Mouse (Mus musculus) activated CD4-positive, CD25-positive, alpha-beta regulatory T cell (primary cell): ENCODE measurements around the gene Ccdc162. TPM values are rescaled to one million over a fixed set of nuclear protein-coding genes. Genes with fewer than 3 reads are reported as not detected.

Experiments
- polyA plus RNA-seq, 2 experiments: library from polyadenylated mRNA; unstranded; fragments of 100-300 nt; shearing (Covaris generic); gene quantifications; one replicate each; pipeline ENCODE4 v1.2.1; 2017

Ccdc162 gene
- polyA plus RNA-seq = 1 to 10 TPM in 1 of 2 experiments, under 1 TPM in 1; 0.11 to 1.1 TPM

DNA sequence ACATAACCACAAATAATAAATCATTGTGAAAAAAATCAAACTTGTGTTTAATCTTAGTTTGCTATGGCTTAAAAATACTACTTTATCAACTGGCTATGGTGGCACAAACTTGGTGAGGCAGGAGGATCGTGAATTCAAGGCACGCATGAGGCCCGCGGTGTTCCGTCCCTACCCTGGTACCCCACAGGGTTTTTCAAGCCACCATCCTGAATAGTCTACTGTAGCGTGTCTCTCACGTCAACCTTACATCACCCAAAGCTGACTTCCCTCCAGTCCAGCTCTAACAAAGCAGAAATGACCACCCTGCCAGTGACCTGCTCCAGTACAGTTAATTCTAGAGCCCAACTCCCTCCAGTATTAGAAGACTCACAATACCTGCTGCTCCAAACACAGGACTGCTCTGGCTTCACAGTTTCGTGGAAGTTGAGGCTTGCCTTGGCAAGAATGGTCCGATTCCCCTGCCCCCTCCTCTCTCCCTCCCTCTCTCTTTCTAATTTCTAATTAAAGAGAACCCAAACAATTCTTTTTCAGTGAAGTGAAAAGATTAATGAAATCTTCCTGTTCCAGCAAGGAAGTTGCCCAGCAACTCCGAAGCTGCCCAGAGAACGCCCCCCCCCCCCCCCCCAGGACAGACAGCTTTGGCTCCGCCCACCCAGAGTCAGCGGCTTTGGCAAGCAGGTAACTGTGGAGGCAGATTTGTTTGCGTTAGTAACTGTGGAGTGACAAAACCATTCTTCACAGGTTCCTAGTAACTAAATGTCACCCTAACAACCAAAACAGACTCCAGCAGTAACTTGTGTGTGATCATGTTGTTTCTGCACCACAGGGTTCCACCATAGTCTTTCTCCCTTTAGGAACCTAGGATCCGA is at the start of gene Ccdc162:
TSS of gene Ccdc162 (minus strand) at position 606 of the 869 bp plus-strand sequence.

GRCm38 (mm10) chr10:41518981-41519618 is 197.3 kb downstream of the Ccdc162 start, which contains the start of gene Cd164:
Gene Cd164, plus strand, starts transcription at chr10:41519414.

DNA sequence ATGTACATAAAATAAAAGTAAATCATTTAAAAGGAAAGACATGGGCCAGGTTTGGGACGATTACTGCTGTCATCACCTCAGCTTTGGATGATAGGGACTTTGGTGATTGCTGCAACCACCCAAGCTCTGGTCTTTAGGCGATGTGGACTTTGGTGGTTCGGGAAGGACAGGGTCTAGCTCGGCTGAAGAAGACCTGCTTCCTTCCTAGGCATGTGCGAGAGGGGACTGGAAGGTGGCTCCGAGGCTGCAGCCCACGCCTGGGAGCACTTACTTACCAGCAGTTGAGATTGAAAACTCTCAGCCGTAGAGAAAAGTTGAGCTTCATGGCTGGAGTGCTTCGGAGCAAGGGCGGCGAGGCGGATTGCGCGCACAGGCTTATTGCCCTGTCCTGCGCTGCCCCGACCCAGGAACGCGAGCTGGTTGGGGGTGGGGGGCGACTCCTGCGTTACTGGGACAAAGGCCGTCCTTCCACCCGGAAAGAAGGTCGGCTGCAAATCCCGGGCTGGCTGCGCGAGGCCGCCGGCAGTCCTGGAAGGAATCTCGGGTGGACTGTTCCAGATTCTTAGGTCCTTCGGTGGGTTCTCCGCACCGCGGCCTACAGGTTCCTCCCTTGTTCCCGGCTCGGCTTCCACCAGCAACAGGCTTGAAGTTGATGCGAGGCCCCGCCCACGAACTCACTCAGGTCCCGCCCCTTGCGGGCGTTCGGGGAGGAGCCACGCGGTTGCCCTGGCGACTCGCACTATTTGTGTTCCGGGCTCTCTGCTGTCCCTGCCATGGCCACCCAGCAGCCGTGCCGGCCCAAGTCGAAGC is 226.5 kb downstream of the Ccdc162 start, which contains the start of the genes Smpd2 and Ppil6:
TSS of gene Smpd2 (minus strand) at position 662 of the 810 bp plus-strand sequence.
TSS of gene Ppil6 (plus strand) at position 732 of the 810 bp plus-strand sequence.

Other genes with a start within 250 kb of the Ccdc162 start
- 100 to 1,000 TPM in 1 of 2 experiments, 10 to 100 TPM in 1; 78.8 to 111 TPM for gene Mical1, start 240.3 kb downstream of the Ccdc162 start, polyA plus RNA-seq
- 10 to 100 TPM; 41.7 to 47.4 TPM for gene Smpd2, start 226.3 kb downstream of the Ccdc162 start, polyA plus RNA-seq
- under 1 TPM in 1 of 2 experiments, not detected in 1; 0.52 TPM for gene Ppil6, start 226.2 kb downstream of the Ccdc162 start, polyA plus RNA-seq
- gene Cd164, start 197.2 kb downstream of the Ccdc162 start, polyA plus RNA-seq = 100 to 1,000 TPM; 183 to 223 TPM
- gene Cep57l1, start 93.2 kb upstream of the Ccdc162 start, polyA plus RNA-seq = 10 to 100 TPM; 18.8 TPM
- 100 to 1,000 TPM in 1 of 2 experiments, 10 to 100 TPM in 1; 48.0 to 144 TPM for gene Sesn1, start 93.3 kb upstream of the Ccdc162 start, polyA plus RNA-seq